Mouse (Mus musculus): ENCODE results near the gene Apoc3. TPM values are rescaled to one million over a fixed set of nuclear protein-coding genes. Genes with fewer than 3 reads are reported as not detected.

Gene Apoc3
- polyA plus RNA-seq, 1 experiment from 2014 or later: 541 TPM

- WGBS (ENCODE audit: insufficient replicate concordance): 66% methylated on average over 7 of the region's 7 CpGs
- Histone ChIP-seq H3K4me3 (ENCODE audit: low read depth, low read length) (no peak overlapping the region), H3K9ac (replicated peaks) (no peak overlapping the region), H3K27ac (ENCODE audit: low read depth) (peak overlapping the region; percentile 92), H3K36me3 (replicated peaks; ENCODE audit: insufficient read depth, low read length) (no peaks in the 10 kb centered on the region), H3K4me1 (ENCODE audit: insufficient read depth) (peaks cover 19% of the 10 kb centered on the region), H3K27me3 (ENCODE audit: insufficient read depth, low read length) (no peaks in the 10 kb centered on the region), H3K4me2 (ENCODE audit: low read depth, low read length) (no peak overlapping the region), H3K9me3 (ENCODE audit: low read length) (no peaks in the 10 kb centered on the region)
- ATAC-seq (peak; percentile 83), DNase-seq (peak; percentile 46)
- no peak for TF ChIP-seq EP300 (IDR thresholded peaks at IDR 0.05; ENCODE audit: low read depth)
- no peak for TF ChIP-seq CTCF (IDR thresholded peaks at IDR 0.05; ENCODE audit: low read depth)
Observed at GRCm38 (mm10) chr9:46256177-46256576, 20.7 kb upstream of the Apoc3 start.

- Histone ChIP-seq H3K4me3 (ENCODE audit: low read depth, low read length) (no peak overlapping the region), H3K4me2 (ENCODE audit: low read depth, low read length) (no peak overlapping the region), H3K9me3 (ENCODE audit: low read length) (no peaks in the 10 kb centered on the region), H3K27me3 (ENCODE audit: insufficient read depth, low read length) (no peaks in the 10 kb centered on the region), H3K36me3 (replicated peaks; ENCODE audit: insufficient read depth, low read length) (no peaks in the 10 kb centered on the region), H3K4me1 (ENCODE audit: insufficient read depth) (no peaks in the 10 kb centered on the region; the same call in 1 of the 2 replicates), H3K9ac (replicated peaks) (no peak overlapping the region), H3K27ac (ENCODE audit: low read depth) (no peak overlapping the region)
- TF ChIP-seq EP300 (IDR thresholded peaks at IDR 0.05; ENCODE audit: low read depth): no peak
- peak; percentile 90 for TF ChIP-seq CTCF (IDR thresholded peaks at IDR 0.05; ENCODE audit: low read depth)
- WGBS (ENCODE audit: insufficient replicate concordance): 24% methylated on average over 11 of the region's 11 CpGs
- DNase-seq: peak; percentile 73
- ATAC-seq: peak; percentile 75
Observed at GRCm38 (mm10) chr9:46246752-46247324, 11.4 kb upstream of the Apoc3 start.

GRCm38 (mm10) chr9:46243584-46243983, 8.1 kb upstream of the Apoc3 start:
- no peak for DNase-seq
- no peak for TF ChIP-seq CTCF (IDR thresholded peaks at IDR 0.05; ENCODE audit: low read depth)
- no peak for TF ChIP-seq EP300 (IDR thresholded peaks at IDR 0.05; ENCODE audit: low read depth)
- no peak for ATAC-seq
- Histone ChIP-seq H3K36me3 (replicated peaks; ENCODE audit: insufficient read depth, low read length) (no peaks in the 10 kb centered on the region), H3K4me3 (ENCODE audit: low read depth, low read length) (no peak overlapping the region), H3K9me3 (ENCODE audit: low read length) (no peaks in the 10 kb centered on the region), H3K4me2 (ENCODE audit: low read depth, low read length) (no peak overlapping the region), H3K27me3 (ENCODE audit: insufficient read depth, low read length) (no peaks in the 10 kb centered on the region), H3K27ac (ENCODE audit: low read depth) (no peak overlapping the region), H3K4me1 (ENCODE audit: insufficient read depth) (peaks cover 7% of the 10 kb centered on the region), H3K9ac (replicated peaks) (no peak overlapping the region)
- WGBS (ENCODE audit: insufficient replicate concordance): 60% methylated on average over 8 of the region's 8 CpGs

- H3K4me2 ChIP-seq (ENCODE audit: low read depth, low read length): no peak overlapping the region
- H3K9ac ChIP-seq (replicated peaks): no peak overlapping the region
- H3K27me3 ChIP-seq (ENCODE audit: insufficient read depth, low read length): no peaks in the 10 kb centered on the region
- TF ChIP-seq CTCF (IDR thresholded peaks at IDR 0.05; ENCODE audit: low read depth) (no peak), EP300 (IDR thresholded peaks at IDR 0.05; ENCODE audit: low read depth) (no peak)
- H3K4me1 ChIP-seq (ENCODE audit: insufficient read depth): peaks cover 7% of the 10 kb centered on the region
- no peak overlapping the region for H3K4me3 ChIP-seq (ENCODE audit: low read depth, low read length)
- WGBS (ENCODE audit: insufficient replicate concordance): 72% methylated on average over 4 of the region's 4 CpGs
- ATAC-seq: no peak
- DNase-seq: peak; percentile 13
- no peaks in the 10 kb centered on the region for H3K36me3 ChIP-seq (replicated peaks; ENCODE audit: insufficient read depth, low read length)
- no peak overlapping the region for H3K27ac ChIP-seq (ENCODE audit: low read depth)
- H3K9me3 ChIP-seq (ENCODE audit: low read length): no peaks in the 10 kb centered on the region
Observed at GRCm38 (mm10) chr9:46243122-46243521, 7.7 kb upstream of the Apoc3 start.

- no peaks in the 10 kb centered on the region for H3K36me3 ChIP-seq (replicated peaks; ENCODE audit: insufficient read depth, low read length)
- H3K4me1 ChIP-seq (ENCODE audit: insufficient read depth): peaks cover 8% of the 10 kb centered on the region
- no peak for TF ChIP-seq EP300 (IDR thresholded peaks at IDR 0.05; ENCODE audit: low read depth)
- TF ChIP-seq CTCF (IDR thresholded peaks at IDR 0.05; ENCODE audit: low read depth): no peak
- no peaks in the 10 kb centered on the region for H3K27me3 ChIP-seq (ENCODE audit: insufficient read depth, low read length)
- no peak overlapping the region for H3K4me2 ChIP-seq (ENCODE audit: low read depth, low read length)
- H3K4me3 ChIP-seq (ENCODE audit: low read depth, low read length): no peak overlapping the region
- no peak for DNase-seq
- no peak overlapping the region for H3K27ac ChIP-seq (ENCODE audit: low read depth)
- no peak for ATAC-seq
- H3K9ac ChIP-seq (replicated peaks): no peak overlapping the region
- no peaks in the 10 kb centered on the region for H3K9me3 ChIP-seq (ENCODE audit: low read length)
- 57% methylated on average over 2 of the region's 2 CpGs for WGBS (ENCODE audit: insufficient replicate concordance)
Observed at GRCm38 (mm10) chr9:46241818-46242217, 6.4 kb upstream of the Apoc3 start.

GRCm38 (mm10) chr9:46240526-46241153, 5.2 kb upstream of the Apoc3 start, which contains the start of gene Apoa4:
Gene Apoa4 (plus strand): TSS chr9:46240696.
- no peaks in the 10 kb centered on the region for H3K9me3 ChIP-seq (ENCODE audit: low read length)
- no peak within 1 kb of the TSS for H3K4me3 ChIP-seq (ENCODE audit: low read depth, low read length)
- TF ChIP-seq CTCF (IDR thresholded peaks at IDR 0.05; ENCODE audit: low read depth) (no peak), EP300 (IDR thresholded peaks at IDR 0.05; ENCODE audit: low read depth) (no peak)
- H3K4me2 ChIP-seq (ENCODE audit: low read depth, low read length): no peak within 1 kb of the TSS
- peaks cover 10% of the 10 kb centered on the region for H3K4me1 ChIP-seq (ENCODE audit: insufficient read depth)
- H3K9ac ChIP-seq (replicated peaks): no peak within 1 kb of the TSS; the same call in 1 of the 2 replicates
- ATAC-seq (no peak), DNase-seq (peak; percentile 17)
- no peak within 1 kb of the TSS for H3K27ac ChIP-seq (ENCODE audit: low read depth)
- H3K36me3 ChIP-seq (replicated peaks; ENCODE audit: insufficient read depth, low read length): no peaks in the 10 kb centered on the region
- 59% methylated on average over 7 of the region's 7 CpGs for WGBS (ENCODE audit: insufficient replicate concordance)
- H3K27me3 ChIP-seq (ENCODE audit: insufficient read depth, low read length): no peaks in the 10 kb centered on the region
